Mouse (Mus musculus) midbrain, postnatal 0 days (tissue): ENCODE measurements around the gene Itgav. TPM values are rescaled to one million over a fixed set of nuclear protein-coding genes. Genes with fewer than 3 reads are reported as not detected.

Experiments used
- ATAC-seq: fragments of 200-750 bp; cut with Nextera tagmentation; 2 replicates; pipeline ENCODE4 v1.8.0; 2017; ENCODE audit warnings: moderate number of reproducible peaks, mild to moderate bottlenecking, moderate TSS enrichment, moderate library complexity; ENCODE audit not compliant: low FRiP score
- DNase-seq: peaks from one replicate; pipeline ENCODE4 v3.0.0-alpha.2; 2015; ENCODE audit warnings: low spot score
- H3K27ac ChIP-seq: fragments of 300-500 bp; sonication (generic); 2 replicates; pipeline ENCODE4 v1.5.1; 2014; ENCODE audit warnings: low read depth, mild to moderate bottlenecking, low read length, mixed read lengths
- H3K27me3 ChIP-seq: fragments of 300-500 bp; sonication (generic); 2 replicates; pipeline ENCODE4 v1.6.1; 2014; ENCODE audit warnings: low read length, control low read depth, mixed read lengths; ENCODE audit not compliant: insufficient read depth
- H3K36me3 ChIP-seq: fragments of 300-500 bp; sonication (generic); 2 replicates; pipeline ENCODE4 v1.6.1; 2014; ENCODE audit warnings: low read length, control low read depth, mixed read lengths; ENCODE audit not compliant: insufficient read depth
- H3K4me1 ChIP-seq: fragments of 300-500 bp; sonication (generic); 2 replicates; pipeline ENCODE4 v1.6.1; 2014; ENCODE audit warnings: mild to moderate bottlenecking, control low read depth, antibody characterized with exemption, low read length, mixed read lengths; ENCODE audit not compliant: insufficient read depth
- H3K4me2 ChIP-seq: fragments of 300-500 bp; sonication (generic); 2 replicates; pipeline ENCODE4 v1.6.1; 2014; ENCODE audit warnings: low read depth, mild to moderate bottlenecking, low read length, mixed read lengths; ENCODE audit not compliant: poor library complexity, severe bottlenecking
- H3K4me3 ChIP-seq: fragments of 300-500 bp; sonication (generic); 2 replicates; pipeline ENCODE4 v1.5.1; 2014; ENCODE audit warnings: low read depth, mild to moderate bottlenecking, low read length, moderate library complexity
- H3K9ac ChIP-seq: fragments of 300-500 bp; sonication (generic); replicated peaks from 2 replicates; pipeline ENCODE4 v1.6.1; 2014; ENCODE audit warnings: mild to moderate bottlenecking, low read length, moderate library complexity, mixed read lengths; ENCODE audit not compliant: poor library complexity, severe bottlenecking
- H3K9me3 ChIP-seq: fragments of 300-500 bp; sonication (generic); 2 replicates; pipeline ENCODE4 v1.6.1; 2016; ENCODE audit warnings: low read length, control low read depth
- CTCF ChIP-seq: IDR thresholded peaks from 2 replicates; pipeline ENCODE4 v1.5.1; 2016; ENCODE audit warnings: antibody characterized with exemption, mild to moderate bottlenecking
- WGBS: fragments of 180-500 bp; shearing (Covaris S2); extraction: QIAGEN DNeasy Blood & Tissue Kit; methylation state at CpG from one replicate; pipeline ENCODE4 v1.1.7; 2014; 5-methylcytosine and 5-hydroxymethylcytosine counted together
- polyA plus RNA-seq: library from polyadenylated mRNA; unstranded; fragments of >200 nt; fragmentation: Nextera tagmentation; extraction: Ambion mirVana; gene quantifications from 2 replicates; pipeline ENCODE4 v1.2.1, GENCODE M21; 2015
- total RNA-seq: library from RNA; depleted of rRNA; stranded (reverse); fragments of >200 nt; gene quantifications from 2 replicates; pipeline ENCODE4 v1.2.3, GENCODE M21; 2014

Gene Itgav
- total and polyA plus RNA-seq, 2 experiments from 2014 or later, result 30.7 to 30.8 TPM

GRCm38 (mm10) chr2:83825161-83825560 lies 101.0 kb downstream of the Itgav start:
- Histone ChIP-seq H3K9ac (no peak overlapping the region), H3K36me3 (no peaks in the 10 kb centered on the region), H3K9me3 (no peaks in the 10 kb centered on the region), H3K4me2 (no peak overlapping the region), H3K4me1 (0 out of 2 replicates have a peak, but pooled peaks cover 3% of the 10 kb centered on the region), H3K27me3 (no peaks in the 10 kb centered on the region), H3K4me3 (no peak overlapping the region), H3K27ac (no peak overlapping the region)
- DNase-seq, result no peak
- ATAC-seq, result no peak
- WGBS, result 61% methylated on average over 5 of the region's 5 CpGs
- no peak for TF ChIP-seq CTCF

GRCm38 (mm10) chr2:83828895-83829539 lies 104.8 kb downstream of the Itgav start:
- Histone ChIP-seq H3K9ac (no peak overlapping the region), H3K27ac (peak overlapping the region; percentile 65; the same call in 1 of the 2 replicates), H3K9me3 (no peaks in the 10 kb centered on the region), H3K4me1 (0 out of 2 replicates have a peak, but pooled peaks cover 3% of the 10 kb centered on the region), H3K4me2 (no peak overlapping the region), H3K36me3 (0 out of 2 replicates have a peak, but pooled peaks cover 3% of the 10 kb centered on the region), H3K27me3 (no peaks in the 10 kb centered on the region), H3K4me3 (no peak overlapping the region)
- 23% methylated on average over 3 of the region's 3 CpGs for WGBS
- DNase-seq (no peak), ATAC-seq (no peak)
- TF ChIP-seq CTCF, result no peak

- H3K4me3 ChIP-seq, result no peak overlapping the region
- DNase-seq, result no peak
Measured at GRCm38 (mm10) chr2:83832903-83833302, 108.7 kb downstream of the Itgav start.

GRCm38 (mm10) chr2:83835313-83836070 lies 111.3 kb downstream of the Itgav start:
- 23% methylated on average over 10 of the region's 10 CpGs for WGBS
- H3K9ac ChIP-seq, result no peak overlapping the region
- TF ChIP-seq CTCF, result no peak

More at GRCm38 (mm10) chr2:83832903-83833302, 108.7 kb downstream of the Itgav start:
- Histone ChIP-seq H3K4me2 (no peak overlapping the region), H3K9ac (no peak overlapping the region), H3K9me3 (no peaks in the 10 kb centered on the region), H3K36me3 (0 out of 2 replicates have a peak, but pooled peaks cover 3% of the 10 kb centered on the region), H3K27ac (no peak overlapping the region), H3K27me3 (no peaks in the 10 kb centered on the region), H3K4me1 (peaks cover 11% of the 10 kb centered on the region; the same call in 1 of the 2 replicates)
- WGBS, result 77% methylated on average over 4 of the region's 4 CpGs
- ATAC-seq, result no peak
- no peak for TF ChIP-seq CTCF

GRCm38 (mm10) chr2:83848495-83848894 lies 124.3 kb downstream of the Itgav start:
- Histone ChIP-seq H3K27me3 (no peaks in the 10 kb centered on the region), H3K9ac (no peak overlapping the region), H3K27ac (no peak overlapping the region), H3K4me1 (no peaks in the 10 kb centered on the region), H3K4me3 (no peak overlapping the region), H3K4me2 (no peak overlapping the region), H3K9me3 (no peaks in the 10 kb centered on the region), H3K36me3 (no peaks in the 10 kb centered on the region)
- TF ChIP-seq CTCF, result no peak
- no peak for ATAC-seq
- no peak for DNase-seq
- 85% methylated on average over 3 of the region's 3 CpGs for WGBS

More at GRCm38 (mm10) chr2:83835313-83836070, 111.3 kb downstream of the Itgav start:
- Histone ChIP-seq H3K9me3 (no peaks in the 10 kb centered on the region), H3K27me3 (no peaks in the 10 kb centered on the region), H3K4me2 (peak overlapping the region; percentile 23), H3K4me3 (no peak overlapping the region), H3K27ac (peak overlapping the region; percentile 64), H3K4me1 (peaks cover 8% of the 10 kb centered on the region; the same call in 1 of the 2 replicates), H3K36me3 (0 out of 2 replicates have a peak, but pooled peaks cover 3% of the 10 kb centered on the region)
- ATAC-seq (no peak), DNase-seq (peak; percentile 14)

GRCm38 (mm10) chr2:83853423-83853822 lies 129.2 kb downstream of the Itgav start:
- no peak for DNase-seq
- no peak for ATAC-seq
- no peaks in the 10 kb centered on the region for H3K27me3 ChIP-seq
- no peak overlapping the region for H3K4me2 ChIP-seq
- no peaks in the 10 kb centered on the region for H3K9me3 ChIP-seq
- no peak overlapping the region for H3K9ac ChIP-seq
- no peak overlapping the region for H3K27ac ChIP-seq
- no peak overlapping the region for H3K4me3 ChIP-seq
- no peaks in the 10 kb centered on the region for H3K4me1 ChIP-seq
- H3K36me3 ChIP-seq, result no peaks in the 10 kb centered on the region; the same call in 1 of the 2 replicates
- WGBS, result 87% methylated on average over 10 of the region's 10 CpGs
- no peak for TF ChIP-seq CTCF
